Mouse (Mus musculus): ENCODE measurements around the gene Cenpq. TPM values are rescaled to one million over a fixed set of nuclear protein-coding genes. Genes with fewer than 3 reads are reported as not detected.

Gene Cenpq
- total and polyA plus RNA-seq, 3 experiments = 15.9 to 52.8 (median 33.8) TPM

DNA sequence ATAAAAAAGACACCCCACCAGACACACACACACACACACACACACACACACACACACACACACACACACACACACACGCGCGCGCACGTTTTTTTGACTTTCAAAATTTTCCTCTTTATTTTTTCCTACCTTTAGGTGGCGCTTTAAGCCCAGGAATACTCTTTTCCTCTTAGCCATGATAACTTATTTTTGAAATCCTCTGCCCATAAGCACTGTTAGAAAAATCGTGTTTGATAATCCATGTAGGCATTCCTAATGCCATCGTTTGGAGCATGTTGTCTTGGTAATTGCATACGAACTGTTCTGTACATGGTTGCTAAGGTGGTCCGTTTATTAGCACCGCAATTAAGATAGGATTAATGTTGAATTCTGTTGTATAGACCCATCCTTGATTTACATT lies 43.1 kb upstream of the Cenpq start:
- dilution Hi-C loops (cut with MboI; ENCODE audit: extremely low pct_ligation_motif_present, extremely low pct_unique_long_range_greater_than_20kb, low sequenced_read_pairs) (no loop called here), in situ Hi-C loops (cut with MboI; ENCODE audit: low pct_ligation_motif_present, low pct_unique_long_range_greater_than_20kb, low sequenced_read_pairs) (no loop called here)
- H3K9ac ChIP-seq (ENCODE audit: insufficient read depth, low read depth) = no peak overlapping the region
- no peaks in the 10 kb centered on the region for H3K9me3 ChIP-seq (replicated peaks; ENCODE audit: low read length)
- H3K36me3 ChIP-seq (replicated peaks in 1 of 2; ENCODE audit: control insufficient read depth in 1 of 2, insufficient read depth in 1 of 2, low read length in 1 of 2) = no peaks in the 10 kb centered on the region
- H3K79me2 ChIP-seq (replicated peaks; ENCODE audit: control insufficient read depth, extremely low read depth, insufficient read depth, poor library complexity, severe bottlenecking) = no peaks in the 10 kb centered on the region
- H3K27me3 ChIP-seq (replicated peaks) = no peaks in the 10 kb centered on the region
- no peaks in the 10 kb centered on the region for H3K4me1 ChIP-seq (ENCODE audit: control insufficient read depth in 1 of 2, insufficient read depth in 2 of 2)
- TF ChIP-seq JUND (conservative IDR thresholded peaks at IDR 0.05; ENCODE audit: low read depth, low read length) (no peak), CHD1 (IDR thresholded peaks at IDR 0.05; ENCODE audit: low read depth, low read length) (no peak), RCOR1 (conservative IDR thresholded peaks at IDR 0.05; ENCODE audit: low read depth, low read length) (no peak), BHLHE40 (IDR thresholded peaks at IDR 0.05; ENCODE audit: low read depth, low read length) (no peak), CTCF (conservative IDR thresholded peaks at IDR 0.05 in 1 of 2, IDR thresholded peaks at IDR 0.05 in 1 of 2; ENCODE audit: low read depth in 2 of 2, low read length in 2 of 2) (peak in 1 of 2 experiments; percentile 42; a peak in 2 of 4 replicates), ETS1 (conservative IDR thresholded peaks at IDR 0.05; ENCODE audit: low read depth, low read length) (no peak), USF2 (conservative IDR thresholded peaks at IDR 0.05; ENCODE audit: low read depth, low read length) (no peak), MAX (IDR thresholded peaks at IDR 0.05; ENCODE audit: low read length) (no peak), RAD21 (IDR thresholded peaks at IDR 0.05; ENCODE audit: low read depth, low read length) (peak; percentile 45), MAFK (IDR thresholded peaks at IDR 0.05; ENCODE audit: insufficient replicate concordance, low read length) (no peak), POLR2A (IDR thresholded peaks at IDR 0.05; ENCODE audit: low read depth, low read length) (no peak)
- no peak for DNase-seq (ENCODE audit: extremely low read depth)
- H3K27ac ChIP-seq (ENCODE audit: insufficient read depth, low read depth) = no peak overlapping the region
- no peak overlapping the region for H3K4me2 ChIP-seq (ENCODE audit: insufficient read depth, low read depth, poor library complexity, severe bottlenecking)
- no peak overlapping the region for H3K4me3 ChIP-seq (replicated peaks in 1 of 3; ENCODE audit: low read depth in 2 of 3, low read length in 2 of 3, poor library complexity in 1 of 3)

DNA sequence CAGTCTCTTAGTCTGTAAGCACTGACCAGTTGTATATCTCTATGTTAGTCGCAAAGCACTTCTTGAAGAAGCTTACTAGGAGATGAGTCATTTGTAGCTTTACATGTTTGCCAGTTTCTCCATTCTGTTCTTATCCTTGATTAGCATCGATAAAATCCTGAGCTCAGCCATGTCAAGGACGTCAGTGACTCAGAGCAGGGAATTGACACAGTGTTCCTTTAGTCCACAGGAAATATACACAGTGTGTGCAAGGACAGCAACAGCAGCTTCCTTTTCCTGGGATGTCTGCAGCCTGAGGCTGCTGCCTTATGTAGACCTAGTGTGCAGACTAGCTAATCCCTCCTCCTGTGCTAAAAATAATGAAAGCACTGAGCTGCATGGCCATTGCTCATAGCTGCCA lies 13.7 kb upstream of the Cenpq start:
- no peak overlapping the region for H3K4me3 ChIP-seq (replicated peaks in 1 of 3; ENCODE audit: low read depth in 2 of 3, low read length in 2 of 3, poor library complexity in 1 of 3)
- TF ChIP-seq TBP (conservative IDR thresholded peaks at IDR 0.05; ENCODE audit: low read depth, low read length) (no peak), TCF12 (IDR thresholded peaks at IDR 0.05; ENCODE audit: low read depth, low read length) (no peak), ZNF384 (IDR thresholded peaks at IDR 0.05; ENCODE audit: low read depth, low read length) (no peak), SIN3A (IDR thresholded peaks at IDR 0.05; ENCODE audit: low read length) (no peak), MYC (IDR thresholded peaks at IDR 0.05; ENCODE audit: low read depth, low read length) (no peak), MEF2A (IDR thresholded peaks at IDR 0.05; ENCODE audit: borderline replicate concordance, low read depth, low read length) (no peak), PAX5 (IDR thresholded peaks at IDR 0.05; ENCODE audit: low read length) (no peak), POLR2A (IDR thresholded peaks at IDR 0.05; ENCODE audit: low read depth, low read length) (no peak), ZC3H11A (IDR thresholded peaks at IDR 0.05; ENCODE audit: low read depth, low read length) (no peak), ZKSCAN1 (IDR thresholded peaks at IDR 0.05; ENCODE audit: borderline replicate concordance, low read depth, low read length) (no peak), USF2 (conservative IDR thresholded peaks at IDR 0.05; ENCODE audit: low read depth, low read length) (no peak), UBTF (IDR thresholded peaks at IDR 0.05; ENCODE audit: low read depth, low read length) (no peak), E2F4 (IDR thresholded peaks at IDR 0.05; ENCODE audit: insufficient replicate concordance, low read depth, low read length) (no peak), NELFE (IDR thresholded peaks at IDR 0.05; ENCODE audit: low read depth, low read length) (no peak)
- dilution Hi-C loops (cut with MboI; ENCODE audit: extremely low pct_ligation_motif_present, extremely low pct_unique_long_range_greater_than_20kb, low sequenced_read_pairs) (no loop called here), in situ Hi-C loops (cut with MboI; ENCODE audit: low pct_ligation_motif_present, low pct_unique_long_range_greater_than_20kb, low sequenced_read_pairs) (no loop called here)
- H3K4me1 ChIP-seq (ENCODE audit: control insufficient read depth in 1 of 2, insufficient read depth in 2 of 2) = no peaks in the 10 kb centered on the region
- H3K36me3 ChIP-seq (replicated peaks in 1 of 2; ENCODE audit: control insufficient read depth in 1 of 2, insufficient read depth in 1 of 2, low read length in 1 of 2) = peaks cover 16 to 47% of the 10 kb centered on the region in 2 experiments
- H3K9ac ChIP-seq (ENCODE audit: insufficient read depth, low read depth) = no peak overlapping the region
- no peak overlapping the region for H3K4me2 ChIP-seq (ENCODE audit: insufficient read depth, low read depth, poor library complexity, severe bottlenecking)
- H3K27me3 ChIP-seq (replicated peaks) = no peaks in the 10 kb centered on the region
- H3K27ac ChIP-seq (ENCODE audit: insufficient read depth, low read depth) = no peak overlapping the region
- DNase-seq (ENCODE audit: extremely low read depth) = no peak
- H3K9me3 ChIP-seq (replicated peaks; ENCODE audit: low read length) = no peaks in the 10 kb centered on the region
- H3K79me2 ChIP-seq (replicated peaks; ENCODE audit: control insufficient read depth, extremely low read depth, insufficient read depth, poor library complexity, severe bottlenecking) = no peaks in the 10 kb centered on the region

Measured in CH12.LX (cell line).